Mouse (Mus musculus) hindbrain, embryonic 13.5 days (tissue): ENCODE results near the gene Doc2g. TPM values are rescaled to one million over a fixed set of nuclear protein-coding genes. Genes with fewer than 3 reads are reported as not detected.
"Not testable (repeated sequence)": the region's sequence is repeated elsewhere in the genome, so short reads cannot be mapped to it uniquely, and the experiment has no call there.

ENCODE experiments used
- ATAC-seq: fragments of 200-750 bp; cut with Nextera tagmentation; 2 replicates; pipeline ENCODE4 v1.8.0; 2017; ENCODE audit warnings: moderate TSS enrichment; ENCODE audit not compliant: low FRiP score
- H3K27ac ChIP-seq: fragments of 300-500 bp; sonication (generic); 2 replicates; pipeline ENCODE4 v1.5.1; 2015; ENCODE audit warnings: inconsistent platforms, mild to moderate bottlenecking, moderate library complexity
- H3K27me3 ChIP-seq: fragments of 300-500 bp; sonication (generic); 2 replicates; pipeline ENCODE4 v1.6.1; 2015; ENCODE audit warnings: mild to moderate bottlenecking, inconsistent platforms
- H3K36me3 ChIP-seq: fragments of 300-500 bp; sonication (generic); 2 replicates; pipeline ENCODE4 v1.6.1; 2015; ENCODE audit warnings: mild to moderate bottlenecking, inconsistent platforms
- H3K4me1 ChIP-seq: fragments of 300-500 bp; sonication (generic); replicated peaks from 2 replicates; pipeline ENCODE4 v1.6.1; 2015; ENCODE audit warnings: inconsistent platforms
- H3K4me2 ChIP-seq: fragments of 300-500 bp; sonication (generic); 2 replicates; pipeline ENCODE4 v1.6.1; 2015; ENCODE audit warnings: inconsistent platforms, mild to moderate bottlenecking, moderate library complexity
- H3K4me3 ChIP-seq: fragments of 300-500 bp; sonication (generic); 2 replicates; pipeline ENCODE4 v1.5.1; 2015; ENCODE audit warnings: mild to moderate bottlenecking, inconsistent platforms
- H3K9ac ChIP-seq: fragments of 300-500 bp; sonication (generic); 2 replicates; pipeline ENCODE4 v1.6.1; 2015; ENCODE audit warnings: mild to moderate bottlenecking, inconsistent platforms
- H3K9me3 ChIP-seq: fragments of 300-500 bp; sonication (generic); 2 replicates; pipeline ENCODE4 v1.6.1; 2016; ENCODE audit warnings: inconsistent platforms
- WGBS: fragments of 180-500 bp; shearing (Covaris S2); methylation state at CpG from one replicate; pipeline ENCODE4 v1.1.7; 2015; 5-methylcytosine and 5-hydroxymethylcytosine counted together
- polyA plus RNA-seq: library from polyadenylated mRNA; unstranded; fragments of >200 nt; fragmentation: Nextera tagmentation; extraction: Ambion mirVana; gene quantifications from 2 replicates; pipeline ENCODE4 v1.2.1, GENCODE M21; 2015

The Doc2g gene
- polyA plus RNA-seq: 6.5 and 7.8 TPM in 2 replicates

DNA sequence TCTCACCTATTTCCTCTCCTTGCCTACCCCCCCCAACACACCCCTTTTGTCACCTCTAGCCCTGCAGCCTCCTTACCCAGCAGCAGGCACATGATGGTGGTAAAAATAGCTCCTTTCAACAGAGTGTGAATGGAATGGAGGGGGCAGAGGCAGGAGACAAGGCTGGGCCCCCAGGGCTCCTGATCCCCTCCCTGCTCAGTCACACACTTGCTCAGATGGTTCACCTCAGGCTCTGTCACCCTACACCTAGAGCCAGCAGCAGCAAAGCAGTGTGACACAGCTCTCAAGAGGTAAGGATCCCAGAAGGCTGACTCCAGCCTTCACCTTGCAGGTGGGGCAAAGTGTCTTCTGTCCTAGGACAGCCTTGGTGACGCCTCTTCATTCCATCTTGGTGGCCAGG, at the start of gene Doc2g:
Gene Doc2g (plus strand): TSS at position 202 of the 400 bp plus-strand sequence.
- H3K9ac ChIP-seq: no peak within 1 kb of the TSS
- no peak for ATAC-seq
- WGBS: 70% methylated on average over 1 of the region's 1 CpGs

GRCm38 (mm10) chr19:3955033-3955432, 48.1 kb upstream of the Doc2g start:
- Histone ChIP-seq H3K4me2 (no peak overlapping the region), H3K9me3 (no peaks in the 10 kb centered on the region), H3K4me3 (no peak overlapping the region), H3K36me3 (no peaks in the 10 kb centered on the region), H3K9ac (no peak overlapping the region), H3K27me3 (peaks cover 3% of the 10 kb centered on the region; the same call in 1 of the 2 replicates), H3K4me1 (no peaks in the 10 kb centered on the region), H3K27ac (no peak overlapping the region)
- no peak for ATAC-seq
- 87% methylated on average over 3 of the region's 3 CpGs for WGBS

More for the DNA sequence above, at the start of gene Doc2g:
- no peak within 1 kb of the TSS for H3K4me2 ChIP-seq
- H3K27me3 ChIP-seq: no peaks in the 10 kb centered on the region; the same call in 1 of the 2 replicates
- no peak within 1 kb of the TSS for H3K4me3 ChIP-seq
- peaks cover 33% of the 10 kb centered on the region for H3K36me3 ChIP-seq
- H3K27ac ChIP-seq: no peak within 1 kb of the TSS
- H3K9me3 ChIP-seq: no peaks in the 10 kb centered on the region
- H3K4me1 ChIP-seq: peaks cover 19% of the 10 kb centered on the region

DNA sequence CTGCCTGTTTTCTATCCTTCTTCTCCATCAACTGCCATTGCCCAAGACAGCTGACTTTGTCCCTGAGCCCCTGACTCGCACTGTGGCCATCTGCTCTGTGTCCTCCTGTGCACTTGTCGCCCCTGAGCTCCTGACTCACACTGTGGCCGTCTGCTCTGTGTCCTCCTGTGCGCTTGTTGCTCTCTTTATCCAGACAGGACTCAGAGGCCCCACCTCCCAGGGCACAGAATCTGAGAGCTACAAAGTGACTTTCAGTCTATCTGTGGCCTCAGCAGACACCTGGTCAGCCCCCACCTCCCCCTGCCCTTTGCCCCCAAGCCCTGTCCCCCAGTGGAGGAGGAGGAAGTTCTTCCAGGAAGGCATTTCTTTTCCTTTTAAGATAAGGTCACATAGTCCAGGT, 47.3 kb upstream of the Doc2g start:
- H3K4me1 ChIP-seq: no peaks in the 10 kb centered on the region
- WGBS: 64% methylated on average over 4 of the region's 4 CpGs
- no peak overlapping the region for H3K4me2 ChIP-seq
- no peaks in the 10 kb centered on the region for H3K9me3 ChIP-seq
- ATAC-seq: no peak
- peaks cover 3% of the 10 kb centered on the region; the same call in 1 of the 2 replicates for H3K27me3 ChIP-seq
- no peak overlapping the region for H3K9ac ChIP-seq
- H3K36me3 ChIP-seq: no peaks in the 10 kb centered on the region
- H3K27ac ChIP-seq: no peak overlapping the region
- H3K4me3 ChIP-seq: no peak overlapping the region

DNA sequence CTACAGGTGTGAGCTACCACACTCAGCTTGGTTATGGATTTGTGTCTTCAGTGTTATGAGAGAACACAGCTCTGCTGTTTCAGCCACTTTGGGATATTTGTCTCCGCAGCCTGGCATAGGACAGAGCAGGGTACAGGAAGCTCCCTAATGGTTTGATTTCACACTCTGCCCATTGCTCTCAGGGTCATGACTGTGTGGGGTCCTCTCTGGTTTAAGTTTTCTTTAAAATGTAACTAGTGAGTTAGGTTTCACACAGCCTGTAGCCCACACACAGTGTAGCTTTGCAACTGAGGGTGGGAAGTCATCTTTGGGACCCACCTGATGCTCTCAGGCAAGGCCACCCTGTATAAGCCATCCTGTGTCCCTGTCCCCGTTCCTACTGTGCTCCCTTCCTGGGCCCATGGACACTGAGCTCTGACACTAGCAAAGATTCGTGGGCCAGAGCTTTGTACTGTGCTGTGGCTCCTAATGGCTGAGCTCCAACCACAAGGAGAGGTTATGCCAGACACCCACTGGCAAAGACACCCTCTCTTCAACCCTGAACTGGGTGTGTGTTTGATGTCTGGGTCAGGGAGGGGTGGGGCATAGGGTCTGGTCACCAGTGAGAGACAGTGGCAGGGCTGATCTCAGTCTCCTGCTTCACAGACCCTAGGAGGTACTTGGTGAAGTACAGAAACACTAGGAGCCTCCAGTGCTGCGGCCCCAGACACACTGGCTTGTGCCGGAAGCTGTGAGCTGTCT, 45.6 kb upstream of the Doc2g start:
- H3K4me3 ChIP-seq, H3K27ac ChIP-seq, H3K36me3 ChIP-seq, H3K4me2 ChIP-seq, H3K9ac ChIP-seq, ATAC-seq, H3K9me3 ChIP-seq, H3K4me1 ChIP-seq, H3K27me3 ChIP-seq: not testable (repeated sequence)
- WGBS: 83% methylated on average over 5 of the region's 5 CpGs

DNA sequence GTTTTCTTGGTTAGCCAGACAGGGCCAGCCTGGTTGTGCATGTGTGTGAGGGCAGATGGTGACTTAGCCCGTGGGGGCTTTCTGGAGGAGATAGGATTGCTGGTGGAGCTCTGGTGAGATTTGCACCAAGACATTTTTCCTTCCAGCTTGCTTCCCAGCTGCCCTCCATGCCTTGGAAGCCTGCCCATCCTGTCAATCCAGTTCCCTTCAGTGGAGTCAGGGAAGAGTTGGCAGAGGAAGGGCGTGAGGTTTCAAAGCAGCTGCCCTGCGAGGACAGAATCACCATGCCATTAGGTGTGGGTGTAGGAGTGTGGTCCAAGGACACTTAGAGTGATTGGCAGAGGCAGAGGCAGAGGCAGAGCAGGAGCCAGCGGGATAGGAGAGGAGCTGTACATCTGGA, 44.6 kb upstream of the Doc2g start, which contains the start of gene Aldh3b3:
Gene Aldh3b3 (plus strand): TSS at position 176 of the 400 bp plus-strand sequence.
- no peak within 1 kb of the TSS for H3K4me2 ChIP-seq
- H3K27me3 ChIP-seq: peaks cover 3% of the 10 kb centered on the region; the same call in 1 of the 2 replicates
- H3K36me3 ChIP-seq: no peaks in the 10 kb centered on the region
- H3K9ac ChIP-seq: no peak within 1 kb of the TSS
- H3K9me3 ChIP-seq: no peaks in the 10 kb centered on the region
- H3K4me1 ChIP-seq: no peaks in the 10 kb centered on the region
- ATAC-seq: no peak
- no peak within 1 kb of the TSS for H3K4me3 ChIP-seq
- WGBS: 76% methylated on average over 4 of the region's 4 CpGs
- no peak within 1 kb of the TSS for H3K27ac ChIP-seq

DNA sequence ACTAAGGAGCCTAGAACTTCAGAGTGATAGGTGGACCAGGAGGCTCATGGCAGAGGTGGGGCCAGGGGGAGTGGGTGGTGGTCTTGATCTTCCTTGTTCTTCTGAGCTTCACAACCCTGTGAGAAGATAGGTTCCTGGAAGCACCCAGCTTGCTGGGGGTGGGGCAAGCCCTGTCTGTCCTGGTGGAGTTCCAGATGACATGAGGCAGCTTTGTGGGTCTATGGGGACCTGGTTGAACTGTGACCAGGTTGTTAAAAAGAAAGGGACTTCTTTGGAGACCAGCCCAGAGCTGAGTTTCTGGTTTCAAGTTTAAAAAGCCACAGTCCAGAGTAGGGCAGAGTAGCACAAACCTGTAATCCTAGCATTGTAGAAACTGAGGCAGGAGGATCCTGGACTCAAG, 44.1 kb upstream of the Doc2g start:
- no peaks in the 10 kb centered on the region for H3K36me3 ChIP-seq
- no peak overlapping the region for H3K27ac ChIP-seq
- peaks cover 3% of the 10 kb centered on the region; the same call in 1 of the 2 replicates for H3K27me3 ChIP-seq
- H3K9me3 ChIP-seq: no peaks in the 10 kb centered on the region
- H3K4me3 ChIP-seq: no peak overlapping the region
- H3K4me1 ChIP-seq: no peaks in the 10 kb centered on the region
- H3K9ac ChIP-seq: no peak overlapping the region
- H3K4me2 ChIP-seq: no peak overlapping the region
- no peak for ATAC-seq

- Histone ChIP-seq H3K27ac (no peak overlapping the region), H3K9me3 (no peaks in the 10 kb centered on the region), H3K9ac (no peak overlapping the region), H3K4me2 (no peak overlapping the region), H3K27me3 (peaks cover 3% of the 10 kb centered on the region; the same call in 1 of the 2 replicates), H3K4me3 (no peak overlapping the region), H3K4me1 (no peaks in the 10 kb centered on the region), H3K36me3 (no peaks in the 10 kb centered on the region)
- ATAC-seq: no peak
- 84% methylated on average over 5 of the region's 5 CpGs for WGBS
These were observed 42.9 kb upstream of the Doc2g start for GRCm38 (mm10) chr19:3960211-3960610.

GRCm38 (mm10) chr19:3961805-3962204, 41.3 kb upstream of the Doc2g start:
- WGBS: 76% methylated on average over 6 of the region's 6 CpGs

DNA sequence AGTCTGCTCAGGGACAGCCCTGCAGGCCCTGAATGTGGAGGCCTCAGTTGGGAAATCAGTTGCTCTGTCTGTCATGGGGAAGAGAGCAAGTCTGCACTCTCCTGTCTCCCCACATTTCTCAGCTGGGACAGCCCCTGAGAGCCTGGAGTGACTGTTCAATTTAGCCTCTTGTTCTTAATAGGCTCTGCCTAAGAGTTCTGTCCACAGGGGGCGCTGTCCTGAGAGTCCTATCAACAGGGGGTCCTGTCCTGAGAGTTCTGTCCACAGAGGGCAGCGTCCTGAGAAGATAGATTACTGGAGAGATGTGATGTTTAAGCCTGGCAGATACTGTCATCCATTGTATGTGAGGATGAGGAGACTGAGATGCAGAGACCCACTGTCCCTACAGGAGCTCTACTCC, 40.6 kb upstream of the Doc2g start:
- no peak overlapping the region for H3K4me3 ChIP-seq
- H3K27ac ChIP-seq: no peak overlapping the region
- H3K36me3 ChIP-seq: no peaks in the 10 kb centered on the region
- no peaks in the 10 kb centered on the region for H3K27me3 ChIP-seq
- WGBS: 11% methylated on average over 2 of the region's 2 CpGs
- no peak overlapping the region for H3K9ac ChIP-seq
- H3K4me2 ChIP-seq: no peak overlapping the region
- ATAC-seq: no peak
- H3K4me1 ChIP-seq: no peaks in the 10 kb centered on the region
- no peaks in the 10 kb centered on the region for H3K9me3 ChIP-seq

More at GRCm38 (mm10) chr19:3961805-3962204, 41.3 kb upstream of the Doc2g start:
- H3K36me3 ChIP-seq, H3K27ac ChIP-seq, H3K4me3 ChIP-seq, ATAC-seq, H3K9me3 ChIP-seq, H3K4me2 ChIP-seq, H3K4me1 ChIP-seq, H3K9ac ChIP-seq, H3K27me3 ChIP-seq: not testable (repeated sequence)

DNA sequence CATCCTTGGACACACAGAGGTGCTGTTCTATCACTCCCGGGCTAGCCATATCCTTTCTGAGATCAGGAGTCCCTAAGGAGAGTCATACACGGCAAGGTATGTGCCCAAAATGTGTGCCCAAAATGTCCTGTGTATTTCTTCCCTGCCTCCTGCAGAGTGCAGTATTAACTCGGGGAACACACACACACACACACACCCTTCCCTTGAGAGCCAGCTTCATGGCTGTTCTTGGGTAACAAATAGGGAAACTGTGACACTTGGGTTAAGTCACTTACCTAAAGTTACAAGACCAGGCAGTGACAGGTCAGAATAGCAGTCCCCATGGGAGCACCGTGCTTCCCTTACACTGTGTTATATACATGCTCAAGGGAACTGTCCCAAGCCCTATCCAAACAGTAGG, 39.1 kb upstream of the Doc2g start:
- Histone ChIP-seq H3K4me2 (no peak overlapping the region), H3K9me3 (no peaks in the 10 kb centered on the region), H3K27me3 (no peaks in the 10 kb centered on the region), H3K4me3 (no peak overlapping the region), H3K27ac (no peak overlapping the region), H3K36me3 (no peaks in the 10 kb centered on the region), H3K4me1 (no peaks in the 10 kb centered on the region), H3K9ac (no peak overlapping the region)
- 75% methylated on average over 4 of the region's 4 CpGs for WGBS
- ATAC-seq: no peak

- no peaks in the 10 kb centered on the region for H3K4me1 ChIP-seq
- H3K36me3 ChIP-seq: no peaks in the 10 kb centered on the region
- no peaks in the 10 kb centered on the region for H3K9me3 ChIP-seq
- H3K9ac ChIP-seq: no peak overlapping the region
- no peak overlapping the region for H3K27ac ChIP-seq
- no peak overlapping the region for H3K4me3 ChIP-seq
- H3K4me2 ChIP-seq: no peak overlapping the region
- 0 out of 2 replicates have a peak, but pooled peaks cover 4% of the 10 kb centered on the region for H3K27me3 ChIP-seq
- no peak for ATAC-seq
- 74% methylated on average over 11 of the region's 11 CpGs for WGBS
These were observed 36.6 kb upstream of the Doc2g start for GRCm38 (mm10) chr19:3966330-3967075.

- Histone ChIP-seq H3K4me1 (no peaks in the 10 kb centered on the region), H3K4me2 (no peak overlapping the region), H3K4me3 (no peak overlapping the region), H3K9ac (no peak overlapping the region), H3K36me3 (no peaks in the 10 kb centered on the region), H3K9me3 (no peaks in the 10 kb centered on the region), H3K27ac (no peak overlapping the region), H3K27me3 (peaks cover 6% of the 10 kb centered on the region; the same call in 1 of the 2 replicates)
- WGBS: 77% methylated on average over 3 of the region's 3 CpGs
- no peak for ATAC-seq
These were observed 35.9 kb upstream of the Doc2g start for GRCm38 (mm10) chr19:3967258-3967657.
